Mouse (Mus musculus) stomach, embryonic 15.5 days (tissue): Measurements from ENCODE around the gene Sntn. TPM values are rescaled to one million over a fixed set of nuclear protein-coding genes. Genes with fewer than 3 reads are reported as not detected.

Experiments used
- ATAC-seq: fragments of 200-750 bp; cut with Nextera tagmentation; 2 replicates; pipeline ENCODE4 v1.8.0; 2017; ENCODE audit warnings: low read depth, moderate number of reproducible peaks, moderate TSS enrichment; ENCODE audit not compliant: insufficient read depth, low FRiP score
- H3K27ac ChIP-seq: fragments of 300-500 bp; sonication (generic); 2 replicates; pipeline ENCODE4 v1.5.1; 2015; ENCODE audit warnings: mild to moderate bottlenecking, inconsistent platforms
- H3K27me3 ChIP-seq: fragments of 300-500 bp; sonication (generic); replicated peaks from 2 replicates; pipeline ENCODE4 v1.6.1; 2015; ENCODE audit warnings: inconsistent platforms
- H3K36me3 ChIP-seq: fragments of 300-500 bp; sonication (generic); 2 replicates; pipeline ENCODE4 v1.6.1; 2015; ENCODE audit warnings: inconsistent platforms
- H3K4me1 ChIP-seq: fragments of 300-500 bp; sonication (generic); 2 replicates; pipeline ENCODE4 v1.6.1; 2015; ENCODE audit warnings: inconsistent platforms
- H3K4me2 ChIP-seq: fragments of 300-500 bp; sonication (generic); 2 replicates; pipeline ENCODE4 v1.6.1; 2015; ENCODE audit warnings: mild to moderate bottlenecking, inconsistent platforms
- H3K4me3 ChIP-seq: fragments of 300-500 bp; sonication (generic); replicated peaks from 2 replicates; pipeline ENCODE4 v1.5.1; 2015; ENCODE audit warnings: inconsistent platforms
- H3K9ac ChIP-seq: fragments of 300-500 bp; sonication (generic); 2 replicates; pipeline ENCODE4 v1.6.1; 2015; ENCODE audit warnings: inconsistent platforms
- H3K9me3 ChIP-seq: fragments of 300-500 bp; sonication (generic); 2 replicates; pipeline ENCODE4 v1.6.1; 2016; ENCODE audit warnings: inconsistent platforms
- WGBS: fragments of 180-500 bp; shearing (Covaris S2); methylation state at CpG from one replicate; pipeline ENCODE4 v1.1.7; 2015; 5-methylcytosine and 5-hydroxymethylcytosine counted together
- polyA plus RNA-seq: library from polyadenylated mRNA; unstranded; fragments of >200 nt; fragmentation: Nextera tagmentation; extraction: Ambion mirVana; gene quantifications from 2 replicates; pipeline ENCODE4 v1.2.1, GENCODE M21; 2015

The Sntn gene
- polyA plus RNA-seq = not detected in 2 replicates

DNA sequence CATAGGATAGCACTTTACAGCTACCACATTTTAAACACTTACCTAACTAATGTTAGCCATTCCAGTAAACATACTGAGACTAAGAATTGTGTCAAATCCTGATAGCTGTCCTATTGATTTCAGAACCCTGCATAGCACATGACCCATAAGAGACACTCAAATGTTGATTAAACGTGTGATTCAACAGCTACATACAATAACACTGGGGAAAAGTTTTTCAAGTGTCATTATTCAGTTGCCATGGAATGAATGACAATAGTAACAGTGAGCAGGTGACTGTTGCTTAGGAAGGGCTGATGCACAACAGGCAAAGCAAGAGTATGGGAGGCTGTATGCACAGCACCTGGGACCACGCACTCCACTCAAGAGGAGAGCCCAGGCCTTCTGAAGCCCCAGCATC lies at the start of gene Sntn:
TSS of gene Sntn (plus strand) at position 301 of the 400 bp plus-strand sequence.
- Histone ChIP-seq H3K9ac (no peak within 1 kb of the TSS), H3K9me3 (no peaks in the 10 kb centered on the region), H3K4me2 (no peak within 1 kb of the TSS), H3K27me3 (no peaks in the 10 kb centered on the region), H3K4me1 (no peaks in the 10 kb centered on the region), H3K4me3 (no peak within 1 kb of the TSS), H3K27ac (no peak within 1 kb of the TSS), H3K36me3 (no peaks in the 10 kb centered on the region)
- no peak for ATAC-seq
- WGBS = 61% methylated on average over 2 of the region's 2 CpGs

DNA sequence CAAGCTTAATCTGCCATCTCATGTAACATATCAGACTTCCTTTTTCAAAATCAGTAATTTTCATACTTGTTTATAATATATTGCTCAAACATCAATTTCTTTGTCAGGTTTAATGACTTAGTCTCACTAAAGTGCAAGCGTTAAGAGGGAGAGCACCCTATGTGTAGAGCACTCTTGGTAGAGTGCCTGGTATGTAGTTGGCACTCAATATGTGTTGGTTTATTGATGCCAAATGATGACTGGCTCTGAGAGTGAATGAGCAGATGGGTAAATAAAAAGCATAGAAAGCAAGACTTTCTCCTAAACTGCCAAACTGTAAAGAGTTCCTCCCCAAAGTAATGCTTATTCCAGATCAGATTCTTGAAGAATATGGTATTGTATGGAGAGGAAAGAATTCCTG lies 20.8 kb upstream of the Sntn start:
- Histone ChIP-seq H3K4me3 (no peak overlapping the region), H3K36me3 (no peaks in the 10 kb centered on the region), H3K4me2 (no peak overlapping the region), H3K27me3 (no peaks in the 10 kb centered on the region), H3K4me1 (no peaks in the 10 kb centered on the region), H3K9me3 (no peaks in the 10 kb centered on the region), H3K9ac (no peak overlapping the region), H3K27ac (no peak overlapping the region)
- 87% methylated on average over 1 of the region's 1 CpGs for WGBS
- ATAC-seq = no peak

DNA sequence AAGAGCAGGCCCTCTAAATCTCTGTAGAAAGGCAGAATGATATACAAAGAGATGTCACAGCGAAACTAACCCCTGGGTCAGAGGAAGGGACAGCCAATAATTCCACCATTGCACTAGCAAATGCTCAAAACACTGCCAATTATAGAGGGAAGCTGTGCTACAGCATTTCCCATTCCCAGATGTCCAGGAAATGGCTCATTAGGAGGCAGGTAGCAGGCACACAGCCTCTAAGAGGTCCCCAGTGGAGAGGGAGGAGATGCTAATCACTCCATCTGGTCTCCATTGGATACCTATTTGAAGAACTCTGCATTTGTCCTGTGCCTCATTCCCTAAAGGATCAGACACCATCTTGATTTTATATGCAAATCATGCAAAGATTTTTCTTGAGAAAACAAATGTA lies 19.6 kb upstream of the Sntn start:
- H3K4me2 ChIP-seq = no peak overlapping the region
- no peak overlapping the region for H3K27ac ChIP-seq
- no peaks in the 10 kb centered on the region for H3K27me3 ChIP-seq
- H3K36me3 ChIP-seq = no peaks in the 10 kb centered on the region
- H3K4me3 ChIP-seq = no peak overlapping the region
- H3K4me1 ChIP-seq = no peaks in the 10 kb centered on the region
- no peak for ATAC-seq
- no peaks in the 10 kb centered on the region for H3K9me3 ChIP-seq
- no peak overlapping the region for H3K9ac ChIP-seq
- WGBS = 79% methylated on average over 1 of the region's 1 CpGs

DNA sequence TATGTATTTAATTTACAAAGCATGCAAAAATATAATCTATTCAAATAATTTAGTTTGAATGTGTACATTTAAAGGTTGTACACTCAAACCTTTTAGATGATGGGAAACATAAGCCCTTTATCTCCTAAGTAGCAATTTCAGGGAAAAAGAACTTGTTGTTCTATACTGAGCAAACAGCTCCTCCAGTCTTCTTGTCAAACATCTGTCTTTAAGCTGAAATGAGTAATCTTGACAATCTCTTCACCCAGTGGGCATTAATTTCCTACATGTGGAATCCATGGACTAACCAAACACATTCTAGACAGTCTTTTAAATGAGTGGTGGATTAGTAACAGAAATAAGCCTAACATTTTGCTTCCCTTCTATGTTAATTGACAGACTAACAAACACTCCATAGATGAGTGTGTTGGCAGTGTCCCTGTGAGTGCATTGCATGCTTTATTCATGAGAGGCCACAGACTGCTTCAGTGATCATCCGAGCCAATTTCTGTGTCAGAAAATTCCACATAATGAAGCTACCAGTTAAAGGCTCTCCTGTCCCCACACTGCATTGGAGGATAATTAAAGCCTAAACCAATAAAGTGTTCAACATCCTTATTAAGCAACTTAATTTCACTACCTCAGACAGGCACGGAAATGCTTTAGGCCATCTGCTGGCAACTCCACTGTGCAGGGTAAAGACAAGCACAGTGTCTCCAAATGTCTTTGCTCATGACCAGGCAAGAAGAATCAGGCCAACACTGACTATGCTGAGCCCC lies 19.0 kb upstream of the Sntn start:
- no peak for ATAC-seq
- WGBS = 69% methylated on average over 2 of the region's 2 CpGs
- no peak overlapping the region for H3K4me2 ChIP-seq
- H3K27me3 ChIP-seq = no peaks in the 10 kb centered on the region
- H3K27ac ChIP-seq = no peak overlapping the region
- H3K4me3 ChIP-seq = no peak overlapping the region
- H3K9me3 ChIP-seq = no peaks in the 10 kb centered on the region
- H3K9ac ChIP-seq = no peak overlapping the region
- no peaks in the 10 kb centered on the region for H3K4me1 ChIP-seq
- no peaks in the 10 kb centered on the region for H3K36me3 ChIP-seq

DNA sequence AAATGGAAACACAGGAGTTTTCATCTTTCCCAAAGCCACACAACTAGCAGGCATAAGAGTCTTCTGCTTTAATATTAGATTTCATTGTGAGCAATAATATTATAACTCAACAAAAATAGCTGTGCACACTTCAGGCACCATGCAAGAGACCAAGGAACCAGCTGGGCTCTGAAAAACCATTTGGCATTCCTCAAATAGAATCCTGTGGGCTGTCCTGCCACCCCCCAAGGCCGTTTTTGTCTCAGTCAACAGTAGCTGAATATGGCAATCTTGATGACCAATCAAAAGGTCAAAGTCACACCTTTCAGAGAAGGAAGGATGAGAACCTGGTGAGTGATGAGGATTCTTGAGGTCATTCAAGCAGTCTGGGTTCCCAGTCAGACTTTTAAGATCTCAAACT lies 16.0 kb downstream of the Sntn start:
- H3K4me3 ChIP-seq = no peak overlapping the region
- H3K27me3 ChIP-seq = no peaks in the 10 kb centered on the region
- no peak overlapping the region for H3K27ac ChIP-seq
- no peaks in the 10 kb centered on the region for H3K9me3 ChIP-seq
- no peak for ATAC-seq
- H3K9ac ChIP-seq = no peak overlapping the region
- H3K4me1 ChIP-seq = no peaks in the 10 kb centered on the region
- H3K4me2 ChIP-seq = no peak overlapping the region
- H3K36me3 ChIP-seq = no peaks in the 10 kb centered on the region
- 52% methylated on average over 1 of the region's 1 CpGs for WGBS

DNA sequence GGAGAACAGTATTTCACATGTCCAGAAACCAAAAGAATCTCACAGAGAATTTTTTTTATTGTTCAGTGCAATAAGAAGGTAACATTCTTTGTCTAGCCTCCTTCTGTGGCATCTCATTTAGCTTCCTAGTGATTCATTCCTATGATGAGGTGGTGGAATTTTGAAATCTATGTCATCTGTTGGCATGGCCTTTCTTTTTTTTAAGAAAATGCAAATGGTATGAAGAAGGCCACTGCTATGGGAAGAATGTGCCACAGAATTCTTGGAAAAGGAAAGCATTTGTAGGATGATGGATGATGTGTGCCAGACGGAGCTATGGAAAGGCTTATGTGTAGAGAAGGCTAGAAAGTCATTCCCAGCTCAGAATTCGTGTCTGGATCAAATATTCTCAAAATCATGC lies 19.8 kb downstream of the Sntn start:
- WGBS = 46% methylated on average over 2 of the region's 2 CpGs
- Histone ChIP-seq H3K4me3 (no peak overlapping the region), H3K27ac (no peak overlapping the region), H3K36me3 (no peaks in the 10 kb centered on the region), H3K9ac (no peak overlapping the region), H3K4me1 (no peaks in the 10 kb centered on the region), H3K4me2 (no peak overlapping the region), H3K9me3 (no peaks in the 10 kb centered on the region), H3K27me3 (no peaks in the 10 kb centered on the region)
- no peak for ATAC-seq

DNA sequence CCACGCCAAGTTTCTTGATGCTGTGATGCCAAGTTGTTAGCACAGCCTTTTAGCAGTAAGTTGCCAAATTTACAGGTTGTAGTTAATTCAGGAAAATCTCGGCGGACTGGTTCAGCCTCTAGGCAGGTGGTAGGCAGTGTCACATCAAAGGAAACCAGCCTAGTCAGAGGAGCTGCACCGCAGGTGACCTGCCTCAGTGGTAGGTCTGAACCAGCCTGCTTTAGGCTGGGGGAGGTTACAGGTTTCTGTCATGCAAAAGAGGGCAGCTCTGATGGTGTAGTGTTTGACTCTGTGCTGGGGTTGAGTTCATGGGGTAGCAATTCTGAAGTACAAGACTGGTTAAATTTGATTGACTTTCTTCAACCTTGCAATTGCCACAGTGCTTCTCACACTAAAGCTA lies 61.6 kb downstream of the Sntn start:
- Histone ChIP-seq H3K4me3 (no peak overlapping the region), H3K27me3 (no peaks in the 10 kb centered on the region), H3K9ac (no peak overlapping the region), H3K27ac (no peak overlapping the region), H3K36me3 (no peaks in the 10 kb centered on the region), H3K4me1 (no peaks in the 10 kb centered on the region), H3K4me2 (no peak overlapping the region), H3K9me3 (no peaks in the 10 kb centered on the region)
- 41% methylated on average over 4 of the region's 4 CpGs for WGBS
- ATAC-seq = no peak

Other genes with a start within 250 kb of the Sntn start
- gene Gm281, start 243.6 kb downstream of the Sntn start, polyA plus RNA-seq = not detected in 2 replicates